Mouse (Mus musculus) layer of hippocampus, adult 11-12 months (tissue): ENCODE data around the gene Mmp7.

Experiments used
- DNase-seq: peaks from one replicate; pipeline ENCODE4 v3.0.0; 2022; ENCODE audit warnings: low spot score

Gene Mmp7

DNA sequence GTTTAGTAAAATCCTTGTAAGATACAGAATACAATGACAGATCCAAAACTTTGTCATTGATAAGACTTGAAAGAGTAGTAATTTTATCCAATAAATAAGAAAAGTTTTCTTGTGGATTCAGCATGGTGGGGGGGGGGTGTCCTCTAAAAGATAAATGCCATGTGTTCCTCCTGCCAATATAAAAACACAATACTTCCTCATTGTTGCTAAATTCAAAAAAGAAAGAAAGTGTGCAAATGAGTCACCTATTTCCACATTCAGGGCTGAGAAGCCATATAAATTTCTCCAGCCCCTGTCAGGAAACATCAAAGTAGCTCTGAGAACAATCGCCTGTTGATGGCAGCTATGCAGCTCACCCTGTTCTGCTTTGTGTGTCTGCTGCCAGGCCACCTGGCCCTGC is at the start of gene Mmp7:
Mmp7 (plus strand) TSS at position 301 of the 400 bp plus-strand sequence.
- DNase-seq, result no peak

DNA sequence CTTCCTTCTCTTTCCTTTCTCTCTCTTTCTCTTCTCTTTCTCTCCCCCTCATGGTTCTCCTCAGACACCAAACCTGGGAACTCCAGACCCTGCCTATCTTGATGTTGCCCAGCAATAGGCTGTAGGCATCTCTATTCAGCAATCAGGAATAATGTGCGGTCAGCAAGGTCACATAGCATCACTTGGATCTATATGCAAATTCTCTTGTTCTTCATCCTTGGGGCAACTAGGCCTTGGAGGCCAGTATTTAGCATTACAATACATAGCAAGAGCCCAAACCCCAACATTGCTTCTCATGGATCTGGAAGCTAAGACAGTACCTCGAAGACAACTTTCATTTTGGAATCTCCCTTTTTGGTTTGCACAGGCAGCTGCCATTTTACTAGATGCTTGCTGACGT is 44.0 kb upstream of the Mmp7 start:
- no peak for DNase-seq

DNA sequence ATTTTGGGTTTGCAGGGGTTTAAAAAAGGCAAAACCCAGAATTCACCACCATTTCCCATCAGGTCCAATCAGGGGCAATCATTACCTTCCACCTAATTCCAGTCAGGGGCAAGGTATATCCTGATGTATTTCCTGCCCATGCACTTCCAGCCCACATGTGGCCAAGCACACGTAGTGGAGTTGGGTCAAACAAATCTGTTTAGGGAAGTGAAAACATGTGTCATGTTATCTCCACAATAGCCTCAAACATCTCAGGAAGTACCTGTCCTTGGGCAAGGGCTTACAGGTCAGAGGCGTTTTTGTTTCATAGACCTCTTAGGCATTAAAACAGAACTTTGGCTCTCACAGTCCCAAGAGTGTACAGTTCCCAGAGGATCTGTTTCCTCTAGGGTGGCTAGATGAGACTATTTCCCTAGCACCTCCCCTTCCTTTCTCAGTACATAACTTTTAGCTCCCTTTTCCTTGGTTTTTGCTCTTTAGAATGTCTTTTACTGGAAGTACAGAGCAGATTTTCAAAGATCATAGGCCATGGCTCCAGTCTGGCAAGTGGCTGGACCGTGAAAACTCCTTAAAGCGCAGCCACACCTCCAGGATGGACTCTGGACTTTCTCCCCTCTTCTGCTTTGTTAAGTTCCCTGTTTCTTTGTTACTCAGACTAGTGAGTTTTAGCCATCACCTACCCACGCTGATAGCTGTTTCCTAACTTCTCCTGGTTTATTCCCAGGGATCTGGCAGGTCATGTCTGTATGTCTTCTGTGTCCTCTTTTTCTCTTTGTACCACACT is 41.3 kb upstream of the Mmp7 start:
- no peak for DNase-seq

DNA sequence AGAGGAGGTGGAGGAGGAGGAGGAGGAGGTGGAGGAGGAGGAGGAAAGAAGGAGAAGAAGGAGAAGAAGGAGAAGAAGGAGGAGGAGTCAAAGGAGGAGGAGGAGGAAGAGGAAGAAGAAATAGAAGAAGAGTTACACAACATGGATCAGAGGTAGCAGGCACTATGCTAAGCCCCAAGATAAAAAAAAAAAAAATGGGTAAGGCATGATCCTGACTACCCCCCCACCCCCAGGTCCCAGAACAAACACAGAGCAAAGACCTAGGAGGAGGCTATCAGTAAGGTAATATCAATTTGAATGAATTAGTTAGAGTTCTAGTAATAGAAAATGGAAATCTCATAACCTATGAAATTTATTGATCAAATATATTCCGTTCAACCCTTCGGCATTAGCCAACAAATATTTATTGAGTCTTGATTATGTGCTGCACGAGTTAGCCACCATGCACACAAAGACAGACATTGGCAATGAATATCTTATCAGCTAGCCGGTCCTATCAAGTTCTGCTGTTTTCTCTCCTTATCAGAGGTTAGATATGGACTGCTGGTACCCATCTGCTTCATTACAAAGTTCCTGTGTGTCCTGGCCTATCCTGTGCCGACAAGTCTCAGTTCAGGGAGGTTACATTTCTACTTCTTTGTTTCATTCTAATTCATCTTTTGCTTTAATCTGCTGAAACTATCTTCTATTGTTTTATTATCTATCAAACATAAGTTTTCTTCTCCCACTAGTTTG is 39.4 kb upstream of the Mmp7 start:
- no peak for DNase-seq

DNA sequence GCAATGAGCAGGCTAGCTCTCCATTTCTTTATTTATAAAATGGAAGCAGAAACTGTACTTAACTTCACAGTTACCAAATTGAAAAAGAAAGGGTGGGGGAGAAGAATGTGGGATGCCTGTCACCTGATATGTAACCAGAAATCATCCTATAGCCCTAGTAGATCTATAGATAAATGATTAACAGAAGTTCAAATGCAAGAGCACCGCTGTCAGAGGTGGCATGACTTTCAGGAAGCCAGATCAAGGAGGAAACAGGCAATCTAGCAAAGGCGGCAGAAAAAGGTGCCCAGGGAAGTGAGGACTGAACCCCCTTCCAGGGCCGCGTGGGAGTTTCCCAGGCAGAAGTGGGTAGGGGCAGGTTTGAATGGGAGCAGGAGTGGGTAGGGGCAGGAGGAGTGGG is 33.9 kb upstream of the Mmp7 start:
- no peak for DNase-seq

DNA sequence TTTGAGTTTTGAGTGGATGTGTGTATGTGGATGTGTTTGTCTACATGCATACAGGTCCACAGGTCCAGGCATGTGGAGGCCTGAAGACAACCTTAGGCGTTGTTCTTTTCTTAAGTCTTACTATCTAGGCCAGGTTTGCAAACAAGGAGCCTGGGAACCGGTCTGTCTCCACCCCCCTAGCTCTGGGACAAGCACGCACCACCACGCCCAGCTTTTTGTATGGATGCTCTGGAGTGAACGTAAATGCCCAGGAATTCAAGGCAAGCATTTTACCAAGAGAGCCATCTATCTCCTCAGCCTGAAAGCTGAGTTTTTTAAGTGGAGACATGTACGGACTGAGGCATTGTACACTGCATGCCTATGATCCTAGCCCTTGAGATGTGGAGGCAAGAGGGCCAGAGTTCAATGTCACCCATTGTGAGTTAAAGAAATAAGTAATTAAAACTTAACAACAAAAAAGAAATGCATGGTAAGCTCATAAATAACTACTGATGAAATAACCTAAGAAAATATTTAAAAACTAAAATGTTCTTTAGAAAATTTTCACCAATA is 32.3 kb upstream of the Mmp7 start:
- DNase-seq, result no peak

DNA sequence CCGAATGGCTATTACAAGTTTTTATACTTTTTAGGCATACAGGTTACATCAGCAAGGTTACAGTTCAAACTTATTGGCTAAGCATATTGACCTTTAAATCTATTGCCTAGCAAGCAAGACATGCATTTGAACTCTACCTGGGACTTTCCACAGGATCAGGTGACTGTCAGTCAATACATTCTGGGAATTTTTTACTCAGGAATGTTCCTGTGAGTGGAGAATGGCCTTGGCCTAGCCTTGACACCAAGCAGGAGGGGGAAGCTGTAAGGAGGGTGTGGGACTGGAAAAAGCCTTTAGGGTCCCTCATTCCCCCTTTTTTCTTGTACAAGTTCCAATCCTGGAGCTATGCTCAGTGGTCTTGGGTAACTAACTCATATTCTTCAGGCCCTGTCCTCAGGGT is 30.5 kb upstream of the Mmp7 start:
- DNase-seq, result no peak

DNA sequence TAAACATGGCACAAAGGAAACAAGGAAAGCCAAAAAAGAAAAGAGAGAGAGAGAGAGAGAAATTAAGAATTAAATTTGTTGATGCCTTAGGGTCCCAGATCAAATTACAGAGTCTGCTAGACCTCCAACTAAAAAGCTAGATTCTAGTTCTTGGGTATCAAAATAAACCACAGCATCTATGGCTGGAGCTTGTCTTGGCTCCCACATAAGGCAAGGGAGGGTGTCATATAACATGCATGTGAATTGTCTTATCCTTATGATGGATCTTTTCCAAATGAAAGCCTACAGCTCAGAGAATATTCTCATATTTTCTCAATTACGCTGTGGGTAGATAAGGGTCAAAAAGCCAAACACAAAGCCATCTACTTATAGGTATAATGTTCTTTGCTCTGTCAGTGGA is 22.2 kb upstream of the Mmp7 start:
- DNase-seq, result no peak

DNA sequence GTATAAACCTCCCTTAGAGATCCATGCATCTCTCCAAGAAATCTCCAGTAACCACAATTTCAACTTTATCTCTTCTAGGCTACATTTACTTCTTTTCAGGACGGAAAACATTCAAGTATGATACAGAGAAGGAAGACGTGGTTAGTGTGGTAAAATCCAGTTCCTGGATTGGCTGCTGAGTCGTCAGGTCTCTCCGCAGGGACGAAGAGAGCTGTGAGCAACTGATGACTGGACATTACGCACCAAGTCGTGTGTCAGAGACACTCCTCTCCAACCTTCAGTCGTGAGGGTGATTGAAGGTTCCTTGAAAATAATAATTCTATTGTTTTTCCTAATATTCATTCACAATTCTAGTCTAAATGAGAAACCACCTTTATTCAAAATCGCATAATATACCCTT is 18.9 kb upstream of the Mmp7 start:
- DNase-seq, result no peak

DNA sequence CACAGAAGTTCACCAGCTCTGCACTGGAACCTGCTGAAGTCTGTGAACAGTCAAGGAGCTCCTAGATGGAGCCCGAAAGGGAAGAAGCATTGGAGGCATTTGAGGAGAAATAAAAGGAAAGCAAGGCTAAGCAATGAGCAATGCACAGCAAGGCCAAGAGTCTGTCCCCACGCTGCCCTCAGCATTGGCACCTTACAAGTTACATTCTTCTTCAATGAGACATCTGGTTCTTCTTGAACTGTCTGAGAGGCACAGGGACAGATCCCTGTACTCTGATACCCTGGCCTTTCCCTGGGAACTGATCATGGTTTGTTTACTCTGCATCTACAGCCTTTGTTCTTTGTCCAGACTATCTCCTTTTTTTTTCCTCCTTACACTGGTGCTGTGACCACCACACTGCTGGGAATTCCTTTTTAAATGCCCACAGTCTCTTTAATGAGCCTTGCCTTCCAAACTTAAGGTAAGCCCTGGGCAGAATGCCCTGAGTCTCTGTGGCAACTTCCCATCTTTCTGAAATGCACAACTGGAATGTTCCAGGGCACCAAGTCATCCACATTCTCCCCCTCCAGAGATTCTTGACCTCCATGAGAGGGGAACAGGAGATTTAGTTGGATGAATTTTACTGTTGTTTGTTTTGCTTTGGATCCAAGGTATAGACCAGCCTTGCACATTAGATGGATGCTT is 13.6 kb upstream of the Mmp7 start:
- no peak for DNase-seq

DNA sequence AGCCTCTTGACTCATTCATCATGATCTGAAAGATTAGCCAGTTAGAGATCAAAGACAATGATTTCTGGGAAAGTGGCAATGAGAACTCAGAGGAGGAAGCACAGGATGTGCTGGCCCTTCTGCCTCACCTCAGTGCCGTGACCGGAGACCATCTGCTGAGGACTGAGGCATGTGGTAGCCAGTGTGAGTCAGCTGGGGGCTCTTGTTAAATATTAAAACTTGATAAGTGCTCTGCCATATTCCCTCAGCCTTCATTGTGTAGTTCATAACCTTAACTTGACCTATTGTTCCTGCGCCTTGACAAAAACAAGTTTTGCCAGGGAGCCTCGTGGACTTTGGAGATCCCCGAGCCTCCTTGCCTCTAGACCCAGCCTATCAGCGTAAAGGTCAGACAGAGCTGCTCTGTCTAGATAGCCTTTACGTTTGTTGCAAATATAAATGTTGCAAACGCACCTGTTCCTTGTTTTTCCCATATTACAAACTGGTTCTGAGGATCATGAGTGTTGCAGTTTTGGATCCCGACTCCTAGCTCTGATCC is 9.7 kb upstream of the Mmp7 start:
- DNase-seq, result no peak

DNA sequence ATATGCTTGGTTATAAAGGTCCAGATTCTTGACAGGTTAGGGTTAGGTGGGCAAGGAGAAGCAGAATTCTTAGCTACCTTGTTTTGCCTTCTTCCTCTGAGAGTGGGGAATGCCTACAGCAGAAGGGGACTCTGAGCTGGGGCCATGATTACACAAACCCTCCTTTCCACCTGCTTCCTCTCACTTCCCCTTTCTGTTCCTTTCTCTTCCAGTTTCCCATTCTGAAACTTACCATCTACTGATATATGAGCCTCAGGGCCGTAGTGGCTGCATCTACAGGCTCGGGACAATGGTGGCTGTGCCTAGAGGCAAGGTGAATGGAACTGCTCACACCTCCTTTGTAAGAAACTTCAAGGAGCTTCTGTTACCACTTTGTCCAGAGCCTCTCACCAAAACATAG is 5.9 kb upstream of the Mmp7 start:
- DNase-seq, result no peak

DNA sequence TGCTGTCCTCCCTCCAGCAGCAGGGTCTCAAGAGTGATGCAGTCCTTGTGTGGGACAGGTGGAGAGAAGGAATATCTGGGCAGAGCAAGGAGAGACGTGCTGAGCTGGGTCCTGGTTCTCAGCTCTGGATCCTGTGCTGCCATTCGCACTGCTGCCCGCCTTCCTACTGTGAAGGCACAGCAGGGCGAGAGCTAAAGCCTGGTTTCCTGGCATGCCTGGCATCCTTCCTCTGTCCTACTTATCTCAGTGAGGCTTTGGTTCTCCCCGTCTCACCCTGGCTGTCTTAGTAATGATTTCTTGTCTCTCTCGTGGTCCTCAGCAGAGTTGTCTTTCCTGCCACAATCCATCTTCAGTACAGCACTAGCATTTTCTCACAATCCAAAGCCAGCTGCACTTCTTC is 2.1 kb upstream of the Mmp7 start:
- no peak for DNase-seq

DNA sequence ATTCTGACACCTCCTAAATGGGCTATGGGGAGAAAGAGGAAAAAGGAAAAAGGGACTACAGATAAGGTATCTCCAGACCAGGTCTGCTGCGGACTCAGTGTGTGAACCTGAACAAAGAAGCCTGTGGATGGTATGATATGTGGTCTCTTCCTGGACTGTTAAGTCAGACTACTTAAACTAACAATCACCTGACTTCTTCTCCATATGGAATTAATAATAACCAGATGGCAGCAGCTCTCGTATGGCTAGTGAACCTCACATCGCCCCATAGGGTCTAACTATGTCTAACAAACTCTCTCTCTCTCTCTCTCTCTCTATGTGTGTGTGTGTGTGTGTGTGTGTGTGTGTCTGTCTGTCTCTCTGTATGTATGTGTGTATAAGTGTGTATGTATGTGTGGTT is 2.1 kb downstream of the Mmp7 start:
- no peak for DNase-seq

DNA sequence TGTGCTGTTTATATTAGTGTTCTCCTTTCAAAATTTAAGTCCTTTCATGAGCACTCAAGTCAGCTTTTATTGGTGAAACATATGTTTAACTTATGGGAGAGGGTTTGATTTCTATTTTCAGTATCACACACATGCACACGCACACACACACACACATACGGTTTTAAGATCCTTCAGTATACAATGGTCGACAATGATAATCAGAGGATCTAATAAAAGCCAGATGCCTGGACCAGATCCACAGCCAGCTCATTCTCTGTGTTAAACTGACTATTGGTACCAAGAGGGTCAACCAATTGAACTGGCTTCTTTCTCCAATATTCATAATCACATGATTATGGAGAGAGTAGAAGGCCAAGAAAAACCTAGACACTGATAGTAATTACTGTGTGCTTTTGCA is 3.8 kb downstream of the Mmp7 start:
- no peak for DNase-seq

DNA sequence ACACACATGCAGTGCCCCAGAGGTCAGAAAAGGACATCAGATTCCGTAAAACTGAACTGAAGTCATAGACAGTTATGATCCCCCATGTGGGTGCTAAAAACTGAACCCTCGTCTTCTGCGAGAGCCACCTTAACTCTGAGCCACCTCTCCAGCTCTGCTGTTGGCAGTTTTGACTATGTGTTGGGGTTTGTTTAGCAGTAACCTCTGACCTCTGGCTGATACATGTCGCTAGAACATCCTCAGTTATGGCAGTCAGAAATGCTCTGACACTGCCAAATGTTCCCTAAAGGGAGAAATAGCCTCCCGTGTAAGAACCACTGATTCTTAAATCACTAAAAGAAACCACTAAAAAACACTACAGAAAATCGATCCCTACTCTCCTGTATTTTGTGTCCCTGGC is 16.8 kb downstream of the Mmp7 start:
- no peak for DNase-seq

DNA sequence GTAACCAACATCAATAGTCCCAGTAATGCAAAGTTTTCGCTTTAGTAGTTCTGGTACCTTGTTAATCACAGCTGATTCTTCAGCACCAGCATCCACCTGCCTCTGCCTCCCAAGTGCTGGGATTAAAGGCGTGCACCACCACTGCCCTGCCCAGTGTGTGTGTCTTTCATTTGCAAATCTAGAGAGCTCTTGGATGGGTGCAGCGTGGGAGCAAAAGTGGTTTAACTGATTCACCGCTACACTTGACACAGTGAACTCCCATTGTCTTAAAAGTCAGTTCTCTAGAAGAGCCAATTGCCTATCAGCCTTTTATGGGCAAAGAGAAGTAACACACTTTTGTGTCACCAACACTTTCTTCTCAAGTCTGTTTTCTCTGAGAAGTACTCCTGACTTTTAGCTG is 19.3 kb downstream of the Mmp7 start:
- no peak for DNase-seq

DNA sequence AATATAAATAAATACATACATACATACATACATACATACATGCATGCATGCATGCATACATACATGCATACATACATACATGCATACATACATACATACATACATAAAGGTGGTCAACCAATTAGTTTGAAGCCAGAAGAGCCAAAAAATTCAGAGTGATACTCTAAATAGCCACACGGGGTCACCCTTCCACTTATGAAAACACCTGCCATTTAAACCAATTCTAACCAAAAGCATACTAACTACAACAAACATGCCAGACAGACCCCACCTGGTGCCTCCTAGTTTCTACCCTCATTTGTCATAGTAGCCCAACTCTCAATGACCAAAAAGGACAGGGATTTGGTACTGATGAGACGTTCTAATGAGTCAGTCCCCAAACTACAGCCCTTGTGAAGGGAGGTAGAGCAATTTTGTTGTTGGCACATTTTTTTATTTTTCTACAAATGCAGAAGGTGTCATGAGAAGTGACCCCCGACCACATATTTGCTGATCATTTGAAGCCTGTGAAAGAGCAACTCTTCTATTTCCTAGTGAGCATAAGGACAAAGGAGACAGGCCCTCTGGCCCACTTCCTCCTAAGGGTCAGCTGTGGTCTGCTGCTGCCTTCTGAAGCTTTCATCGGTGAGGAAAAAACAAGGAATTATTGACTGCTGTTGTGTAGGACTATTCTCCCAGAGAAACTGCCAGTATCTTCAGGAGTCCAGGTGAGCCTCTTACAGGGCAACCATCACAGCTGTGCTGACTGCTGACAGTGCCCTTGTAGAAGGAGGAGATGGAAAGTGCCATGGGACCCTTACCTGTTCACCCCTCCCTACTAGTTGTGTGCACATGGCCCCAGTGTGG is 22.4 kb downstream of the Mmp7 start:
- peak; percentile 64 for DNase-seq

DNA sequence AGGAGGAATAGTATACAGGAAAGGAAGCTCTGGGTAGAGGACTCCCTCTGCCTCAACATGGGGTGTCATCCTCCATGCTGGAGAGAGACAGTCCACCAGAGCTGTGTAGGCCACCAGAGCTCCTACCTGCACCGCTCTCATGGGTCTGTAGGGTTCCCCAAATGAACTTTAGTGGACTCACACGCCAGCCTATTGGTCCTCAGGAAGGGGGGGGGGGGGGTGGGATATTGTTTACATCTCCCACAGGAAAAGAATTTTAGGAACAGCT is 23.0 kb downstream of the Mmp7 start:
- DNase-seq, result no peak

DNA sequence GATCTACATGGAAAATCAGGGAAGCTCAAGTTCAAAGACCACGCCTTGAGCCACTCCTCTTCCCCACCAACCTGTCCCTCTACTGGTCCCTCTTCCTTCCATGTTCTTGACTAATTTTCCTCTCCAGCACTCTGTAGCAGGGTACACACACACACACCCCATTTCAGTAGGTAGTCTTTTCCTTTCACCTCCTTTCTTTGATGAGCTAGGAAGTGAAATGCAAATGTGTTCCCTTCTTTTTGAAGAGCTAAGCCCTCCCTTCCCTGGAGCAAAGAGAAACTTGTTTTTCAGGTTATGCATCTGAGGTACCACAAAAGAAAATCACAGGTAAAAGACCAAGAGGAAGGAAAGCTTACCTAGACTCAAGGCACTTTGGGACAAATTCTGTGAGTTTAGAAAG is 29.7 kb downstream of the Mmp7 start:
- no peak for DNase-seq

DNA sequence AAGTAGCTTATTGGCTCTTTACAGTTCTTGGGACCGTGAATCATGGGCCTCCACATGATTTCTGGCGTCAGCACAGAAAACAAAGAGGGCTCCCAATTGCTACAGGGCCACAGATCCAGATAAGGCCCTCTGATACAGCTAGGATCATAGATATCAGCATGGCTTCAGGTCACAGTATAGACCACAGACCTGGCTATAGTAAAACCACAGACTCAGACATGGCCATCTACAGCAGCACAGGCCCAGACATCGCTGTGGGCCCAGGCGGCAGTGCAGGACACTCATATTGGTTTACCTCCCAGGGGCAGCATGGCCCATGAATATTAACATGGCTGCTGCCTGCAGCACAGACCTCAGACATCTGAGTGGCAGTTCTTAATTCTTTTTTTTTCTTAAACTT is 37.1 kb downstream of the Mmp7 start:
- no peak for DNase-seq

DNA sequence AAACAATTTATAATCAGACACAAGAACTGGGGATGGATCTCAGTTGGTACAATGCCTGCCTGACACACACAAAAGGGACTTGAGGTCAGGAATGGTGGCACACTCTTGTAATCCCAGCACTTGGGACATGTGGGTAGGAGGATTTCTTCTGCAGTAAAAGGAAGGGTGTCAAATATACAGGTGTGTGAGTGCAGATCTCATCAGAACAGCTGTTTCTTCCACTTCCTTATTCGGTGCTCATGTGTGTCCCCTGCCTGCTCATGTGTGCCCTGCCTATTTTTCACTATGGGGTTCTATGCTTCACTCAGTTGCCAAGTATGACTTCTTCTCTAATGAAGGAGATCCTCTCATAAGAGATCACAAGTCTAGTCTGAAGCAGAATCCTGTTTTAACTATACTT is 50.8 kb downstream of the Mmp7 start:
- no peak for DNase-seq
